Mouse (Mus musculus): Measurements from ENCODE around the gene Leng9. TPM values are rescaled to one million over a fixed set of nuclear protein-coding genes. Genes with fewer than 3 reads are reported as not detected.

Leng9 gene
- polyA plus RNA-seq, 1 experiment, result 5.3 TPM

- peaks cover 4% of the 10 kb centered on the region for H3K36me3 ChIP-seq (ENCODE audit: control insufficient read depth, insufficient read depth, low read length)
- no peak overlapping the region for H3K27ac ChIP-seq (ENCODE audit: insufficient read depth, low read depth, low read length)
- DNase-seq, result no peak
- peaks cover 9% of the 10 kb centered on the region; the same call in 1 of the 2 replicates for H3K4me1 ChIP-seq (ENCODE audit: control insufficient read depth, insufficient read depth, low read length)
- H3K27me3 ChIP-seq (replicated peaks; ENCODE audit: control insufficient read depth, insufficient read depth, low read length), result no peaks in the 10 kb centered on the region
- no peak overlapping the region for H3K4me3 ChIP-seq (ENCODE audit: insufficient read depth, low read depth, low read length)
- TF ChIP-seq CTCF (conservative IDR thresholded peaks at IDR 0.05; ENCODE audit: insufficient read depth, insufficient read length, low read depth, low read length) (no peak), POLR2A (IDR thresholded peaks at IDR 0.05; ENCODE audit: low read depth, low read length) (no peak)
- 92% methylated on average over 13 of the region's 13 CpGs for WGBS
These were observed 6.1 kb downstream of the Leng9 start for GRCm38 (mm10) chr7:4144046-4144445.

GRCm38 (mm10) chr7:4143506-4143905, 6.7 kb downstream of the Leng9 start:
- TF ChIP-seq CTCF (conservative IDR thresholded peaks at IDR 0.05; ENCODE audit: insufficient read depth, insufficient read length, low read depth, low read length) (no peak), POLR2A (IDR thresholded peaks at IDR 0.05; ENCODE audit: low read depth, low read length) (no peak)
- WGBS, result 93% methylated on average over 19 of the region's 19 CpGs
- no peak overlapping the region for H3K4me3 ChIP-seq (ENCODE audit: insufficient read depth, low read depth, low read length)
- H3K27me3 ChIP-seq (replicated peaks; ENCODE audit: control insufficient read depth, insufficient read depth, low read length), result no peaks in the 10 kb centered on the region
- H3K27ac ChIP-seq (ENCODE audit: insufficient read depth, low read depth, low read length), result no peak overlapping the region
- no peak for DNase-seq
- peaks cover 7% of the 10 kb centered on the region; the same call in 1 of the 2 replicates for H3K4me1 ChIP-seq (ENCODE audit: control insufficient read depth, insufficient read depth, low read length)
- H3K36me3 ChIP-seq (ENCODE audit: control insufficient read depth, insufficient read depth, low read length), result peaks cover 4% of the 10 kb centered on the region

GRCm38 (mm10) chr7:4142796-4143445, 7.3 kb downstream of the Leng9 start:
- no peak overlapping the region for H3K27ac ChIP-seq (ENCODE audit: insufficient read depth, low read depth, low read length)
- H3K4me3 ChIP-seq (ENCODE audit: insufficient read depth, low read depth, low read length), result no peak overlapping the region
- DNase-seq, result no peak
- H3K4me1 ChIP-seq (ENCODE audit: control insufficient read depth, insufficient read depth, low read length), result peaks cover 1% of the 10 kb centered on the region; the same call in 1 of the 2 replicates
- TF ChIP-seq POLR2A (IDR thresholded peaks at IDR 0.05; ENCODE audit: low read depth, low read length), result no peak
- TF ChIP-seq CTCF (conservative IDR thresholded peaks at IDR 0.05; ENCODE audit: insufficient read depth, insufficient read length, low read depth, low read length), result no peak
- H3K36me3 ChIP-seq (ENCODE audit: control insufficient read depth, insufficient read depth, low read length), result peaks cover 4% of the 10 kb centered on the region
- H3K27me3 ChIP-seq (replicated peaks; ENCODE audit: control insufficient read depth, insufficient read depth, low read length), result no peaks in the 10 kb centered on the region
- WGBS, result 93% methylated on average over 10 of the region's 10 CpGs

GRCm38 (mm10) chr7:4141648-4142325, 8.4 kb downstream of the Leng9 start:
- no peaks in the 10 kb centered on the region for H3K27me3 ChIP-seq (replicated peaks; ENCODE audit: control insufficient read depth, insufficient read depth, low read length)
- no peak for DNase-seq
- WGBS, result 88% methylated on average over 6 of the region's 6 CpGs
- H3K27ac ChIP-seq (ENCODE audit: insufficient read depth, low read depth, low read length), result no peak overlapping the region
- TF ChIP-seq CTCF (conservative IDR thresholded peaks at IDR 0.05; ENCODE audit: insufficient read depth, insufficient read length, low read depth, low read length), result no peak
- TF ChIP-seq POLR2A (IDR thresholded peaks at IDR 0.05; ENCODE audit: low read depth, low read length), result no peak
- H3K4me3 ChIP-seq (ENCODE audit: insufficient read depth, low read depth, low read length), result no peak overlapping the region
- no peaks in the 10 kb centered on the region for H3K4me1 ChIP-seq (ENCODE audit: control insufficient read depth, insufficient read depth, low read length)
- H3K36me3 ChIP-seq (ENCODE audit: control insufficient read depth, insufficient read depth, low read length), result peaks cover 4% of the 10 kb centered on the region

GRCm38 (mm10) chr7:4139391-4139790, 10.8 kb downstream of the Leng9 start:
- Histone ChIP-seq H3K36me3 (ENCODE audit: control insufficient read depth, insufficient read depth, low read length) (peaks cover 4% of the 10 kb centered on the region), H3K4me3 (ENCODE audit: insufficient read depth, low read depth, low read length) (no peak overlapping the region), H3K4me1 (ENCODE audit: control insufficient read depth, insufficient read depth, low read length) (no peaks in the 10 kb centered on the region), H3K27ac (ENCODE audit: insufficient read depth, low read depth, low read length) (no peak overlapping the region), H3K27me3 (replicated peaks; ENCODE audit: control insufficient read depth, insufficient read depth, low read length) (no peaks in the 10 kb centered on the region)
- no peak for TF ChIP-seq CTCF (conservative IDR thresholded peaks at IDR 0.05; ENCODE audit: insufficient read depth, insufficient read length, low read depth, low read length)
- no peak for TF ChIP-seq POLR2A (IDR thresholded peaks at IDR 0.05; ENCODE audit: low read depth, low read length)
- WGBS, result 89% methylated on average over 5 of the region's 5 CpGs
- DNase-seq, result no peak

GRCm38 (mm10) chr7:4138671-4139070, 11.5 kb downstream of the Leng9 start:
- no peak for DNase-seq
- no peak for TF ChIP-seq POLR2A (IDR thresholded peaks at IDR 0.05; ENCODE audit: low read depth, low read length)
- TF ChIP-seq CTCF (conservative IDR thresholded peaks at IDR 0.05; ENCODE audit: insufficient read depth, insufficient read length, low read depth, low read length), result no peak
- Histone ChIP-seq H3K27me3 (replicated peaks; ENCODE audit: control insufficient read depth, insufficient read depth, low read length) (no peaks in the 10 kb centered on the region), H3K4me1 (ENCODE audit: control insufficient read depth, insufficient read depth, low read length) (no peaks in the 10 kb centered on the region), H3K36me3 (ENCODE audit: control insufficient read depth, insufficient read depth, low read length) (peaks cover 4% of the 10 kb centered on the region), H3K27ac (ENCODE audit: insufficient read depth, low read depth, low read length) (no peak overlapping the region), H3K4me3 (ENCODE audit: insufficient read depth, low read depth, low read length) (no peak overlapping the region)
- WGBS, result 84% methylated on average over 7 of the region's 7 CpGs

- no peak for DNase-seq
- H3K4me1 ChIP-seq (ENCODE audit: control insufficient read depth, insufficient read depth, low read length), result no peaks in the 10 kb centered on the region
- 66% methylated on average over 2 of the region's 2 CpGs for WGBS
- H3K27me3 ChIP-seq (replicated peaks; ENCODE audit: control insufficient read depth, insufficient read depth, low read length), result no peaks in the 10 kb centered on the region
- H3K36me3 ChIP-seq (ENCODE audit: control insufficient read depth, insufficient read depth, low read length), result peaks cover 4% of the 10 kb centered on the region
- TF ChIP-seq POLR2A (IDR thresholded peaks at IDR 0.05; ENCODE audit: low read depth, low read length) (no peak), CTCF (conservative IDR thresholded peaks at IDR 0.05; ENCODE audit: insufficient read depth, insufficient read length, low read depth, low read length) (no peak)
- no peak overlapping the region for H3K4me3 ChIP-seq (ENCODE audit: insufficient read depth, low read depth, low read length)
- H3K27ac ChIP-seq (ENCODE audit: insufficient read depth, low read depth, low read length), result no peak overlapping the region
These were observed 12.0 kb downstream of the Leng9 start for GRCm38 (mm10) chr7:4138181-4138580.

Measured in kidney, adult 2 months (tissue).